Mouse (Mus musculus): ENCODE data around the gene Hist2h2ab. TPM values are rescaled to one million over a fixed set of nuclear protein-coding genes. Genes with fewer than 3 reads are reported as not detected.
"Not testable (repeated sequence)": the region's sequence is repeated elsewhere in the genome, so short reads cannot be mapped to it uniquely, and the experiment has no call there.

Gene Hist2h2ab
- polyA plus RNA-seq, 1 experiment from 2014 or later: 0.77 TPM

- Histone ChIP-seq H3K4me2 (no peak overlapping the region), H3K9ac (no peak overlapping the region), H3K27me3 (peaks cover 3% of the 10 kb centered on the region; the same call in 1 of the 2 replicates), H3K27ac (replicated peaks) (no peak overlapping the region), H3K4me3 (no peak overlapping the region), H3K9me3 (no peaks in the 10 kb centered on the region), H3K4me1 (replicated peaks) (peaks cover 16% of the 10 kb centered on the region), H3K36me3 (peaks cover 3% of the 10 kb centered on the region; the same call in 1 of the 2 replicates)
- ATAC-seq (ENCODE audit: low FRiP score, low read depth): no peak
- WGBS: 64% methylated on average over 2 of the region's 2 CpGs
Measured at GRCm38 (mm10) chr3:96199731-96200130, 19.9 kb upstream of the Hist2h2ab start.

GRCm38 (mm10) chr3:96207819-96208218, 11.8 kb upstream of the Hist2h2ab start:
- no peak for ATAC-seq (ENCODE audit: low FRiP score, low read depth)
- WGBS: 88% methylated on average over 3 of the region's 3 CpGs

GRCm38 (mm10) chr3:96209242-96209641, 10.4 kb upstream of the Hist2h2ab start:
- no peaks in the 10 kb centered on the region for H3K4me1 ChIP-seq (replicated peaks)
- H3K27me3 ChIP-seq: no peaks in the 10 kb centered on the region
- no peaks in the 10 kb centered on the region for H3K9me3 ChIP-seq
- H3K4me2 ChIP-seq: no peak overlapping the region
- ATAC-seq (ENCODE audit: low FRiP score, low read depth): no peak
- no peaks in the 10 kb centered on the region for H3K36me3 ChIP-seq
- no peak overlapping the region for H3K9ac ChIP-seq
- no peak overlapping the region for H3K4me3 ChIP-seq
- 22% methylated on average over 15 of the region's 15 CpGs for WGBS
- H3K27ac ChIP-seq (replicated peaks): no peak overlapping the region

More at GRCm38 (mm10) chr3:96207819-96208218, 11.8 kb upstream of the Hist2h2ab start:
- Histone ChIP-seq H3K4me1 (replicated peaks) (no peaks in the 10 kb centered on the region), H3K4me3 (no peak overlapping the region), H3K27ac (replicated peaks) (no peak overlapping the region), H3K36me3 (no peaks in the 10 kb centered on the region), H3K4me2 (no peak overlapping the region), H3K9ac (no peak overlapping the region), H3K9me3 (no peaks in the 10 kb centered on the region), H3K27me3 (no peaks in the 10 kb centered on the region)

- no peaks in the 10 kb centered on the region for H3K27me3 ChIP-seq
- peak; percentile 53 for ATAC-seq (ENCODE audit: low FRiP score, low read depth)
- peak overlapping the region; percentile 97 for H3K27ac ChIP-seq (replicated peaks)
- no peaks in the 10 kb centered on the region for H3K9me3 ChIP-seq
- H3K9ac ChIP-seq: peak overlapping the region; percentile 55
- no peaks in the 10 kb centered on the region for H3K36me3 ChIP-seq
- H3K4me3 ChIP-seq: peak overlapping the region; percentile 59
- WGBS: under 1% methylated on average over 12 of the region's 12 CpGs
- H3K4me2 ChIP-seq: peak overlapping the region; percentile 86
- H3K4me1 ChIP-seq (replicated peaks): peaks cover 24% of the 10 kb centered on the region
Measured at GRCm38 (mm10) chr3:96219191-96219641, 449 bp upstream of the Hist2h2ab start.

- H3K27me3 ChIP-seq; H3K36me3 ChIP-seq; ATAC-seq (ENCODE audit: low FRiP score, low read depth); H3K9me3 ChIP-seq: not testable (repeated sequence)
- peak overlapping the region; percentile 86 for H3K4me2 ChIP-seq
- WGBS: under 1% methylated on average over 31 of the region's 47 CpGs
- peak overlapping the region; percentile 79 for H3K9ac ChIP-seq
- peak overlapping the region; percentile 59 for H3K4me3 ChIP-seq
- peaks cover 24% of the 10 kb centered on the region for H3K4me1 ChIP-seq (replicated peaks)
- H3K27ac ChIP-seq (replicated peaks): peak overlapping the region; percentile 97
Measured at GRCm38 (mm10) chr3:96220131-96220764, 583 bp downstream of the Hist2h2ab start.

- peak within 1 kb of the TSS; percentile 97 for H3K27ac ChIP-seq (replicated peaks)
- H3K4me1 ChIP-seq (replicated peaks): peaks cover 27% of the 10 kb centered on the region
- H3K4me3 ChIP-seq: peak within 1 kb of the TSS; percentile 59
- WGBS: under 1% methylated on average over 43 of the region's 43 CpGs
- no peaks in the 10 kb centered on the region for H3K9me3 ChIP-seq
- peak within 1 kb of the TSS; percentile 79 for H3K9ac ChIP-seq
- no peaks in the 10 kb centered on the region for H3K36me3 ChIP-seq
- H3K27me3 ChIP-seq: no peaks in the 10 kb centered on the region
- peak within 1 kb of the TSS; percentile 86 for H3K4me2 ChIP-seq
- ATAC-seq (ENCODE audit: low FRiP score, low read depth): peak; percentile 88
Measured at GRCm38 (mm10) chr3:96220765-96221639, 1.3 kb downstream of the Hist2h2ab start, which contains the start of the genes Hist2h2ac and Hist2h2be. Hist2h2ac (minus strand) TSS chr3:96220880. Hist2h2be (plus strand) TSS chr3:96221119.

- no peaks in the 10 kb centered on the region for H3K27me3 ChIP-seq
- H3K9ac ChIP-seq: peak overlapping the region; percentile 79
- no peaks in the 10 kb centered on the region for H3K9me3 ChIP-seq
- peak overlapping the region; percentile 59 for H3K4me3 ChIP-seq
- H3K4me1 ChIP-seq (replicated peaks): peaks cover 27% of the 10 kb centered on the region
- H3K27ac ChIP-seq (replicated peaks): peak overlapping the region; percentile 97
- no peak for ATAC-seq (ENCODE audit: low FRiP score, low read depth)
- 9% methylated on average over 9 of the region's 9 CpGs for WGBS
- H3K36me3 ChIP-seq: no peaks in the 10 kb centered on the region
- H3K4me2 ChIP-seq: peak overlapping the region; percentile 86
Measured at GRCm38 (mm10) chr3:96221640-96222038, 2.0 kb downstream of the Hist2h2ab start.

GRCm38 (mm10) chr3:96222774-96223173, 3.1 kb downstream of the Hist2h2ab start:
- Histone ChIP-seq H3K9ac (no peak overlapping the region), H3K27me3 (no peaks in the 10 kb centered on the region), H3K36me3 (no peaks in the 10 kb centered on the region), H3K9me3 (no peaks in the 10 kb centered on the region), H3K4me1 (replicated peaks) (peaks cover 27% of the 10 kb centered on the region), H3K4me3 (no peak overlapping the region), H3K27ac (replicated peaks) (no peak overlapping the region), H3K4me2 (peak overlapping the region; percentile 86)
- ATAC-seq (ENCODE audit: low FRiP score, low read depth): no peak
- 86% methylated on average over 4 of the region's 4 CpGs for WGBS

GRCm38 (mm10) chr3:96225421-96225820, 5.8 kb downstream of the Hist2h2ab start:
- Histone ChIP-seq H3K27ac (replicated peaks) (no peak overlapping the region), H3K9me3 (no peaks in the 10 kb centered on the region), H3K36me3 (no peaks in the 10 kb centered on the region), H3K9ac (no peak overlapping the region), H3K4me1 (replicated peaks) (peaks cover 19% of the 10 kb centered on the region), H3K4me2 (no peak overlapping the region), H3K27me3 (no peaks in the 10 kb centered on the region), H3K4me3 (no peak overlapping the region)
- ATAC-seq (ENCODE audit: low FRiP score, low read depth): no peak
- WGBS: 23% methylated on average over 2 of the region's 2 CpGs

- ATAC-seq (ENCODE audit: low FRiP score, low read depth): no peak
- Histone ChIP-seq H3K27me3 (no peaks in the 10 kb centered on the region), H3K9ac (no peak overlapping the region)
Measured at GRCm38 (mm10) chr3:96226695-96227648, 7.3 kb downstream of the Hist2h2ab start.

GRCm38 (mm10) chr3:96228828-96229227, 9.2 kb downstream of the Hist2h2ab start:
- H3K27ac ChIP-seq (replicated peaks): no peak overlapping the region
- H3K4me2 ChIP-seq: no peak overlapping the region
- H3K9ac ChIP-seq: no peak overlapping the region
- no peaks in the 10 kb centered on the region for H3K9me3 ChIP-seq
- H3K4me1 ChIP-seq (replicated peaks): 0 out of 2 replicates have a peak, but pooled peaks cover 3% of the 10 kb centered on the region
- no peaks in the 10 kb centered on the region for H3K36me3 ChIP-seq
- ATAC-seq (ENCODE audit: low FRiP score, low read depth): no peak
- no peaks in the 10 kb centered on the region for H3K27me3 ChIP-seq
- H3K4me3 ChIP-seq: no peak overlapping the region
- 76% methylated on average over 2 of the region's 2 CpGs for WGBS

More at GRCm38 (mm10) chr3:96226695-96227648, 7.3 kb downstream of the Hist2h2ab start:
- Histone ChIP-seq H3K27ac (replicated peaks) (no peak overlapping the region), H3K4me1 (replicated peaks) (peaks cover 9% of the 10 kb centered on the region), H3K9me3 (no peaks in the 10 kb centered on the region), H3K36me3 (no peaks in the 10 kb centered on the region), H3K4me3 (no peak overlapping the region), H3K4me2 (no peak overlapping the region)
- 74% methylated on average over 8 of the region's 8 CpGs for WGBS
